Mouse (Mus musculus) T-cell, adult 2 months (primary cell): ENCODE results near the gene Hyal3.

Source experiments
- DNase-seq: peaks from one replicate; pipeline ENCODE4 v3.0.0; 2022; ENCODE audit warnings: low spot score

Gene Hyal3

DNA sequence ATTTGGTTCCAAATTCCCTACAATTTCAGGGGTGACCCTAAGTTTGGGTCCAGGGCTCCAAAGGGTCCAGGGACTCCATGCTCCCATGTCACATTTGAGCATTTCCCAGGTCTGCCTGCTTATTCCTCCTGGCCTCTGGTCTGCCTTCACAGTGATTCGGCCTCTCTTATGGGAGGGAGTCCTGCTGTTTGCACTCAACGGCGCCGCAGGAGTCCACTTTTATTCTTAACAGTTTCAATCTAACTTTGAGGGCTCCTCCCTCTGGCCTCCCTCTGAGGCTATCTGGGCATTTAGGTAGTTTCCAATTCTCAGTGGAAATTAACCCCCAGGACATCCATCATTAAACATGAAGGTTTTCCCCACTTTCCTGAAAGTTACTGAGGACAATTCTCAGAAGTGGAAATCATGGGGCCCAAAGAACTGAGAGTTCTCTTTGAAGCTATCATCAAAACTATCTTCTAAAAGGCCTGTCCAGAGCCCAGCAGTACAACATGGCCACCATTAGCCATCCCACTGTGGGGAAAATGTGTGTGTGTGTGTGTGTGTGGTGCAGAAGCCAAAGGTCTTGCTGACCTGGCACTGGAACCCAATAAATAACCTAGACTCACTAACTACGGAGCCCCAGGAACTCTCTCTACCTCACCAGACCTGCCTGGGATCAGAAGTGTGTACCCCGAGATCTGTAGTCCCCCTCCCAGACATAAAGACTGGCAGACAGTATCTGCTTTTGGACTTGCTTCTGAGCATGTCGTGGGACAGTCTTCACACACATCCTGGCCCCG, 13.9 kb downstream of the Hyal3 start:
- no peak for DNase-seq

DNA sequence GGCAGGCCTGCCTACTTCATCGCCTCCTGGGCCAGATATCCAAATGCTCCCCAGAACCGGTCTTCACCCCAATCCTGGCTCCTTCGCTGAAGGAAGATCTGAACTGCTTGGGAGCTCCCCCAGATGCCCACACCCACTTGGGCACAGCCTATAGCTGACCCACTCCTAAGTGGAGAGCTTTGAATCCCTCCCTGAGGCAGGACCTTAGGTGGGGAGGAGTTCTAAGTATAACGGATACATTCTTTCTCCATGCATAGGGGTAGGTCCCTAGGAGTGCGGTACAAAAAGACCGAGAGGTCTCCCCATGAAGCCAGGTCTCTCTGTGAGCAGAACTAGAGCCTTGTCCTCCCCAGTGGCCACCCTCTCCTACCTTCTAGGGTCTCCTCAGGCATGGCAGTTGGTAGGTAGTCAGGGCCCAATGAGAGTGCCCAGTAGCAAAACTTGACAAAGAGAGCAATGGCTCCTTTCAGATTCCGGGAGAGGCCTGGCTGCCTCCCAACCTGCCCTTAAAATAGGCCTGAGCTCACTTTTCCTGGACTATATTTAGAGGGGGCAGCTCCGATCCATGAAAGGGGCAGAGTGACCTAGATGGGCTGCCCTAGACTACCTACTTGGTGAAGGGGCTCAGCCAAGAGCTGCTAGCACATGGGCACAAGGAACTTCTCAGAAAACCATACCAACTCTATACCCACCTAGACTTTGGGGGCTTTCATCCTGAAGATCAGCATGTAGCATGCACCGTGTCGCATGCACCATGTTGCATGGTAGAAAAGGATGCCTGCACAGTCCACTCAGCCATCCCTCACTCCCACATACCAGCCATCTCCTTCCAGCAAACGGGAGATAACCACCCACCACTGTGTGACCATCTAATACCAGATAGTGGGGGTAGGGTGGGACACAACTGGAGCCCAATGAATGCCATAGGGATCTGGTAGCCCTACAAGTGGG, 16.3 kb downstream of the Hyal3 start:
- no peak for DNase-seq

DNA sequence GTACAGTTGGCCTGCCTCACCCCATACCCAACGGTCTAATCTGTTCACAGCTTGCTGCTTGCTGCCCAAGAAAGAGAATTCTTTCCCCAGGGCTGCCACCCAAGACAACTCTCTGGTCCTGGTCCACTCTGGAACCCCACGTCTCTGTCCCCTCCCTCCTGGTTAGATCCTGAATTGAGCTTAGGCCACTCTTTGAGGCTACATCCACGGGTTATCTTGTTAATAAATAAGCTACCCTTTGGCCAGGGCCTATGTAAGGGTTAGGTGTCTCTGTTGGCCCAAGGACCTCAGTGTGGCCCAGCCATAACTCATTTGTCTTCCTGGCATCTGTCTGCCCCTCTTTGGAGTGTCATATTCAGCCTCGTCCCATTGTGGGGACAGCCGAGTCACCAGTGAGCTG, 17.8 kb downstream of the Hyal3 start:
- no peak for DNase-seq

DNA sequence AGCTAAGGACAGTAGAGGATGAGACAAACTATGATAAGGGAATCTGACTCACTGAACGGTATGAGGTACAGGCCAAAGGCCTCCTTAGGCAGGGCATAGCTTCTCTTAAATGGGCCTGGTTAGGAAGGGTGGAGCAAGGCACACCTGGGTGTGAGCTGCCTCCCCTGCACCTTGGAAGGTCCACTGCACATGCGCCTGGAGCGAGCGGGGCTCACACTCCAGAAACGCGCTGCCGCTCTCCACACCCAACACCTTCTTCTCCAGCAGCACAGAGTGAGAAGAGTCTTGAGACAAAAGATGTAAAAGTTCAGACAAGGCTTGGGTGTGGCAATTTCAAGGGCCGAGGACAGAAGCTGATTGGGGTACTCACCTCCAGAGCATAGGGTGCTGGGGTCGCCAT, 18.8 kb downstream of the Hyal3 start:
- DNase-seq = no peak

DNA sequence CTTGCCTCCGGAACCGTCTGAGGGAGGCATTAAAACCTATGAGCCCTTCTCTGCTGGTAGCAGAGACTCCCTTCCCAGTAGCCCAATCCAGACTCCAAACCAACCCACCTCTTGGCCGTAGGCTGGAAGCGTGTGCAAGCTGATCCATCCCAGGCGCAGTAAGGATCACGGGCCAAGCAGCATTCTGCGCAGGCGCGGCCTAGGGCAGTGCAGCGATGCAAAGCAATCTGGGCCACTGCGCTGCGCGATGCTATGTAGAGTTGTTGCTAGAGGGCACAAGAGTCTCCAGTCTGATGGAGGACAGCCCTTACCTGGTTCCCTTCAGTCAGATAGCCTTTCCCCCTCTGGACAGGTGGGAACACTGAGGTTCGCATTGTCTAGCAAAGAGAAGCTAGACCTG, 19.2 kb downstream of the Hyal3 start:
- no peak for DNase-seq

DNA sequence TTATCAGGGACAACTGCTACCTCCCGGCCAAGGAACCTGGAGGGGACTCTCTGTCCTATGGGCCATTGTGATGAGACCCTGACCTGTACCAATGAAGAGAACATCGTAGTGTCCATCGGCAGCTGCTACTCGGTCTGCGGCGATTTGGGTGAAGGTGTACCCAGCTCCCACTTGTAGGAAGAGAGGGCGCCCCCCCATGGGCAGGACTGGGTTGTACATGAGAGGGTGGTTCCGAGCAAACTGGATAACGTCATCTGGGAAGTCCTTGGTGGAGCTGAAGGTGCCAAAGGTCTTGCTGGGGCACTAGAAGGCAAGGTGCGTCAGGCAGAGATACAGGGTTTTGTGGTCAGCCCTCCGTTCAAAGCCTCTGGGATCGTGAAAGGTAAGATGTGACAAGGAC, 20.1 kb downstream of the Hyal3 start:
- peak; percentile 26 for DNase-seq

DNA sequence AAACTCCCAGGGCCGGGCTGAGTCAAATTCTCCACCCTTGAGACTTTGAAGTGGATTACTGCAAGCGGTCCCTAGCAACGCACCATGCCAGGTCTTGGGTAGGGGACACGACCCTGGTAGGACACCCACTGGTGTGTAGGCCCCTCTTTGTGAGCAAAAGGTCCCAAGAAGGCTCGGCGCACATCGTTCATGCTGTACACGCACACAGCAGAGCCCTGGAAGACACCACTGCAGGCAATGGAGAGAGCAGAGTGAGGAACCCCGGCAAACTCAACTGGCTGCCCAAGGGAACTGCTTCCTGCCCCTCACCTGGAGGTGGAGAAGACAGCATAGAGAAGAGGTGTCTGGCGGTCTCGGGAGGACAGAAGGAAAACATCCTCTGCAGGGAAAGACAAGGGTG, 20.7 kb downstream of the Hyal3 start:
- no peak for DNase-seq

DNA sequence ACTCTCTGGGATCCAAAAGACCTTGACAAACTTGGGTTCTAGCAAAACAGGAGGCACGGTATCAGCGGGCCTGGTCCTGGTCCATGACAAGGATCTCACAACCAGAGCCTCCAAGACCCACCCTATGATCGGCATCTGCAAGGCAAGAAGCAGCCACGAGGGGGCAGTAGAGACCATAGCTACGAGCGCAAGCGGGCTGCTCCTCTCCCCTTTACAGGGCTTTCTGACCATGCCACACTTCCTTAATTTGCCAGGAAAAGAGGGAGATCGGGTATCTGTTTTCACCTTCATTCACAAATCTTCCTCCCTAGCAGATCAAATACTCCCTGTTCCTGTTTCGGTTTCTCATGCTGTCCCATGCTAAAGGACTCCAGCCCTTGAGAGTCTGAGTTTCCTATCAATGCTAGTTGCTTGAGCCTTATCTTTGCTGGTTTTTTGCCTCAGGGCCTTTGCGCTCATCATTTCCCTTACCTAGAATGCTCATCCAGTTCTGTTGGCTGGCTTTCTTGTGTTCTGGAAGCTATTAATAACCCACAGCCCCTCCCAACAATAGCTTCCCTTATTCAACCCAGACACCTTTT, 21.5 kb downstream of the Hyal3 start:
- peak; percentile 82 for DNase-seq

DNA sequence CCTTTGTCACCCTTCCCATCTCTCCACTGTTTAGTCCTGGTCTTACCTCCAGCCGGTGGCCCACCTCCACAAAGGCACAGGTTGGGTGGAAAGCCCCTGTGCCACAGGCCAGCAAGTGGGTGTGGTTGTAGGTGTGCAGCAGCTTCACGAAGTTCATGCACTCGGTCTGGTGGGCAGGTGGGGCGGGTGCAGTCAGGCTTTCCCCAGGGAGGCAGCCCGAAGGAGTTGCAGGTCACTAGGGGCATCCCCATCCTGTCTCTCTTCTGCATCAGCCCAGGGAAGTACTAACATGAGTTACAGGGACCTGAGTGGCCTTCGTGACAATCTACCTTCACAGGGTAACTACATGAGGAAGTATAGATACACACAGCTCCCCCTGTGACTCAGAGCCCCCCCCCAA, 22.6 kb downstream of the Hyal3 start:
- DNase-seq = no peak

DNA sequence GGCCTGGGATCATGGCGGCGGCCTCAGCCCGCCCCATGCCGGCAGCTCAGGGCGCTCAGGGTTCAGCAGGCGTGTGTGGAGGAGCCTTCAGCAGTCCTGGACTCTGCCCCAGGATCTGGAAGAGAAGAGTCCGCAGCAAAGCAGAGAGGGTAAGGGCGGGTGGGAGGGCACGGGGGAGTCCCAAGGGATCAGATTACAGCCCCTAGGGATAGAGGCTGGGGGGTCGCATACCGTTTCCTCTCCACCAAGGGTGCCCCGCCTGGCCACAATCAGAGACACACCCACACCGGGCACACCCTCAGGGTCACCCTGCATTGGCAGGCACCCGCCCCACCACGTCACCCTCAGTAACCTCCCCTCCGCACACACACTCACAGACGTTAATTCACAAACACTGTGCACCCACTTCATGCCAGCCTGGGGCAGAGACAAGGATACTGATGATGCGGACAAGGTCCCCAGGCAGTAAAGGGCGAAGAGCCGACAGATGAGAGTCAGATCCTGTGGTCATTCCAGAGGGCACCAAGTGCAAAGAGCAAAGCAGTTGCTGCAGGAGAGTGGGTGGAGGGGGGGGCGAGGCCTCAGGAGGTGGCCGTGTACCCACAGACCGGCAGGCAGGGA, 24.5 kb downstream of the Hyal3 start:
- DNase-seq = no peak

DNA sequence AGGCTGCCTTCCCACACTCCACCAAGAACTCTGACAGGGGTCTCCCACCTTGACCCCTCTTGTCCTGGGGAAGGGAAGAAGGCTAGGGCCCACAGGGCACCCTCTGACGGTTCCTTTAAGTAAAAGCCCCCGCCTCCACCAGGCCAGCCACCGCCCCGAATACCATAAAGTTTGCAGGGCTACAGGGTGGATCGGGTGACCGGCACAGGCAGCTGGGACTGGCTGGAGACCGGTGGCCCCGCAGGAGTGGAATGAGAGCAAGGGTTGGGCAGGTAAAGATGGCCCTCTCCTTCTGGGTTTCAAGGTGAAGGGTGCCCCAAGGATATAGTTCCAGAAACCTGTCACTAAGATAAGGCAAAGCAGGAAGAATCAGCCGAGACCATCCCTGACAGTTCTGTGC, 26.0 kb downstream of the Hyal3 start:
- DNase-seq = no peak

DNA sequence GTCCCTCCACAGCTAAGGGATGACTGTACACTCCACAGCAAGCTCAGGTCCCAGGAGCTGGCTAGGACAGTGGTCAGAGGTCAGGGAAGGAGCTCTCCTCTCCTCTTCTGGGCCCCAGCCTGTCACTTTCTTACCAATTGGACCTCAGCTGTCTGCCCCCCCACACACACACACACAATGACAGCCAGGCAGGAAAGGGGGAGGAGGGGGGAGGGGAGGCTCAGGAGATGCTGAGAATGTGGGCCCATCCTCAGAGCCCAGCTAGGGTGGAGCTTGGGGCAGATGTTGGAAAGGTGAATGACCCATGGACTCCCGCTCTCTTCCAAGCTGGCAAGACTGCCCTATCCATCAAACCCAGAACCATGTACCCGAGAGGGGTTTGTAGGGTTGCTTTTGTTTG, 26.4 kb downstream of the Hyal3 start:
- no peak for DNase-seq

DNA sequence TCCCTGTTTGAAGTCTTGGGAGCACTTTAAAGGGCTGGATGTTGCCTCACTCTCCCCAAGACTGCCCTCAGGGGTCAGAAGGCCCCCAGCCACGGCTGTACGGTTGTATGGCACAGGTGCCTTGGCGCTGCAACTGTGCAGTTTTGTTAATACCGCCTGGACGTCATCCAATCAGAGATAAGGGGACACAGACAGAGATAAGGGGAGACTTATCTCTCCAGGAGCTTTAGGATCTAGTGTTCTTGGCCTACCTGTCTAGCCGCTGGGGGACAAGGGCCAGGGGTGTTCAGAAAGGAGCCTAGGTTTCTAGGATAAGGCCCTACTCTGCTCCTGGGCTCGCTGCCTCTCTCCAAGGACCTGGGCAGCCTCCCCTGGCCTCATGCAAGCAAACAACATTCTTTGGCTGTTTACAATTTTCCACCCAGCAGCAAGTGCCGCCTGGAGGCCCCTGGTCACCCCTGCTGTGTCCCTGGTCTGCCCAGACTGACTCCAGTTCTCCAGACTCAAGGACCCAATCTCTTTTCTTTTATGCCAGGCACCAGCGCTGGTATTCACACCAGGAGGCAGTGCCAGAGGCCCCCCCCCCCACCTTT, 27.1 kb downstream of the Hyal3 start:
- DNase-seq = no peak

DNA sequence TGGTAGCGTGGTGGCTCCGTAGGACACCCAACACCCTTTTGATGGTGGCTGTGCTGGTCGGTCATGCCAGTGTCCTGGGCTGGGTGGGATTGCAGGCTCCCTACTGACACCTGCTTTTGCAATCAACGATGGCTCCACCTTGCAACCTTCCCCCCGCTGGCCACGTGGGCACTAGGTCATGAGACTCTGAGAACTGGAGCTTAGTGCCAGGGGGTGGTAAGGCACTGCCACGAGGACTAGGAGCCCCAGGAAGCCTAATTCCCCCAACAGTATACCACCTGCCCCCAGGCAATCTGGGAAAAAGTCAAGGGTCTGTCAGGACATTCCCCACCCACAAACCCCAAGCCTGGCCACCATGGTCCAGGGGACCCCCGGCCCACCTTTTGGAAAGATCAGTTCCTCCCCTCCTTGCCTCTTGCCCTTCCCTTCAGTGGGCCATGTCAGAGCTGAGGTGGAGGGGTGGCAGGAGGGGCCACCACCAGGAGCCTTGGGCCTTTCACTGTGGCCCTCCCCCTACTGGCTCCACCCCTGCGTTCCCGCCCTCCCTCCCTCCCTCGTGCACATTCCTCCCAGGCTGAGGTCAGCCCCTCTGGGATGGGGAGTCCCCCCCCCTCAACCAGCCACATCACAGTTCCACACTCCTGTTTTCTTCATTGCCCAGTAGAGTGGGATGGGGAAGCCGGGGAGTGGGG, 28.3 kb downstream of the Hyal3 start, which contains the start of gene Sema3b:
Gene Sema3b (minus strand): TSS at position 489 of the 692 bp plus-strand sequence.
- DNase-seq = no peak

DNA sequence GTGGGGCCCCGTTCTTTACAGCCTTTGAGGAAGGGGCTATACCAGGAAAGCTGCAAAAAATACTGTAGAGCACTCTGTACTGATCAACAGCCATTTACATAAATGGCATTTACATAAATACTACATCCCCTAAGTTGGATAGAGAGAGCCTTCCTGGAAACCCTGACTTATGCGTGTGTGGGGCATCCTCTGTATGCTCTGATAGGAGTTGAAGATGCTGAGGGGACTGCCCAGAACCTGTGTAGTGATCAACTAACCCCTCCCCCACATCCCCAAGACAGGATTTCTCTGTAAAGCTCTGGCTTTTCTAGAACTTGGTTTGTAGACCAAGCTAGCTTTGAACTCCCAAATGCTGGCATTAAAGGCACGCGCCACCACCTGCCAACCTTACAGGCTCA, 28.8 kb downstream of the Hyal3 start:
- no peak for DNase-seq

DNA sequence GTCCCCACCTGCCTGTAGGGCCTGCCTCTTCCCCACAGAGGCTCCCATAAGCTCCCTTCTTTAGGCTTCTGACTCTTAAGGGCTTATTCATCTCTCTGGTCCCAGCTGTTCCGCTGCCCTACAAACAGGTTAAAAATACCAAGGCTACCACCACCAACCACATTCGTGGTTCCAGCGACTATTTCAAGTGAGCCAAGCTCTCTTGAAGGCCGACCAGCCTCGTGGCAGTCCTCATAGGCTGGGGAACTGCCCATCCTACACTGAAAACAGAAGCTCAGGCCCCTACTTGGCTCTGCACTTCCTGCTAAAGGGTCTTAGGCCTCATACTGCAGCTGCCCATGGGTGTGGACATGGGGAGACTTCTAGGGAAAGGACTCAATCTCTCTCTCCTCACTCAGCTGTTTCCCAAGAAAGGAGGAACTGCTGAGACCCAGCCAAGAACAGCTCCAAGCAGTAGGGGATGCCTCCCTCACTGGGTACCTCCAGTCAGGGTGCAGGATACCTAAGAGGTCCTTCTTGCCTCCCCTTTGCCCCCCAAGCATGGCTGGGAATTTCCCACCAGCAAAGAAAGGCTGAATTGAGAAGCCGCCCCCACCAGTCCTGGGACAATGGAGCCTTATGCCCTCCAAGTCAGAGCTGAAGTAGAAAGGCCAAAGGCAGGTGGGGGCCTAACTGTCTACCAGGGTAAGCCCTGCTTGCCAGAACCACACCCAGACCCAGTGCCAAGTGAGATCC, 31.0 kb downstream of the Hyal3 start:
- no peak for DNase-seq

DNA sequence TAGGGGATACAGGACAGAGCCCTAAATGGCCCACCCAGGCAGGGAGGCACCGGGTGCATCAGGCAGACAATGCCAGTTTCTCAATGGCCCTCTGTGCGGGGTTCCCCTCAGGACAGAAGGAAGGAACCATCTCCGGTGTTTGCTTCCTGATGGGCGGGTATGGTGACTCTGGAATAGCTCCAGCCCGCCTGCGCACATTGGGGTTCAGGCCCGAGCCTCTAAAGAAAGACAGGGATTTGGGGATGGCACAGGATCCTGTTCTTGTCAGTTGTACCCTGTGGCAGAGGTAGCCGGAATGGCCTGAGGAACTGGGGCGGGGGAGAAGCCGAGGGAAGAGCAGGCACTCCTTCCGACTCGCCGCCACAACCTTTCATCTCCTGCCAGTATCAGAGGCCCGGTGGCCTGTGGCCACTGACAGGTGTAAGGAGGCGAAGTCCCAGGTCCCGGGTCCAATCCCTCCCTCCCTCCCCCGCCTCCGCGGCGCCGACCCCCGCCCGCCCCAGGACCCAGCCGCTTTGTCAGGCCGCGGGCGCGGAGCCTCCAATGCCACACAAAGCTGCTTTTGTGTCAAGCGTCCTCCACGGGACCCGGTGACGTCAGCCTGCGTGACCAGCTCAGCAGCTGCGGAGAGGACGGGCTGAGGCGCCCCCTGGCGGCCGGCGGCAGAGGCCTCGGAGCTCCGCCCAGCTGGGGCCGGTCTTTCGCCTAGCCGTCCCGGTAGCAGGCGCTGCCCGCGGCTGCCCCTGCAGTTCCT, 31.8 kb downstream of the Hyal3 start:
- DNase-seq = peak; percentile 96

DNA sequence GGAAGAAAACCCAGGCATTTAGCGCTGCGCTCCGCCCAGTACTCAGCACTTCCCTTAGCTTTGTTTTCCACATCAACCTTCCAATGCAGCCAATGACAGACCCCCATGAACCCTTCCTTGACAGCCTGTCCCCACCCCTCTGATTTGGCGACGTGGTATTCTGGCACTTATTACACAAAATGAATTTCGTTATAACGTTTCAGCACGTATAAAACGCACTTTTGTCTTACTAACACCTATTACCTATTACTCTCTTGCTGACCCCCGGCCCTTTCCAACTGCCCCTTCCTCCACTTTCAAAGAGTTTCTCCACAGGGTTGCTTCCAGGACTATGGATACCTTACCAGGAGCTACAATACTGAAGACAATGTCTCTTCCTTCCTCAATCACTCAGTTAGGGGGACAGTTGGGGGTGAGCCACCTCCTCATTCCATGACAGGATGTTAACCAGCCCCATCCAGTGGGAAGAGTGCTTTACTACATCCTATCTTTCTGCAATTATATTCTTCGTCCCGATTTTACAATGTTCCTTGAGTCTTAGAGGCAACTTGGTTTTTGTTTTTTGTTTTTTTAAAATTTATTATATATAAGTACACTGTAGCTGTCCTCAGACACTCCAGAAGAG, 32.4 kb downstream of the Hyal3 start:
- DNase-seq = no peak

DNA sequence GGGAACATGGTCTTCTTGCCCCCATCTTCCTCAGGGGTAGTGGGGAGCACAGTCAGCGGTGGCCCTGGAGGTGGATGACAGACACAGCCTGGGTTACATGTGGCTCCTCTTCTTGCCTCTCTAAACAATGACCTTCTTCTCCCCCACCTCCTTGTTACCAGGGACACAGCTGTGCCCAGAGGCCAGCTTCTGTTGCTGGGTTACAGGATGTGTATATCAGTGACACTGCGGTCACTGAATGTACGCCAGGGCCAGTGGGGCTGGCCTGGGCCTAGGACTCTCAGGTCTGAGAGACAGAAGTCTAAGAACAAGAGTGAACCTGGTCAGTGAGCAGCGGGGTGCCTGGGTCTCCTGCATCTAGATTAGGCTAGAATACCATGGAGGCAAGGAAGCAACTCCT, 34.4 kb downstream of the Hyal3 start:
- no peak for DNase-seq
